Mouse (Mus musculus) intestine, postnatal 0 days (tissue): Measurements from ENCODE around the gene Lmtk2. TPM values are rescaled to one million over a fixed set of nuclear protein-coding genes. Genes with fewer than 3 reads are reported as not detected.
A peak's percentile ranks its signal among the peaks of the same experiment; 100 is the strongest.

Experiments used
- ATAC-seq: fragments of 200-750 bp; cut with Nextera tagmentation; 2 replicates; pipeline ENCODE4 v1.8.0; 2017; ENCODE audit warnings: mild to moderate bottlenecking, moderate TSS enrichment, moderate library complexity
- H3K27ac ChIP-seq: fragments of 300-500 bp; sonication (generic); 2 replicates; pipeline ENCODE4 v1.5.1; 2014; ENCODE audit warnings: mild to moderate bottlenecking, low read depth, low read length, moderate library complexity
- H3K27me3 ChIP-seq: fragments of 300-500 bp; sonication (generic); replicated peaks from 2 replicates; pipeline ENCODE4 v1.6.1; 2014; ENCODE audit warnings: low read length, mixed read lengths; ENCODE audit not compliant: control insufficient read depth, insufficient read depth
- H3K36me3 ChIP-seq: fragments of 300-500 bp; sonication (generic); 2 replicates; pipeline ENCODE4 v1.6.1; 2014; ENCODE audit warnings: mild to moderate bottlenecking, moderate library complexity; ENCODE audit not compliant: control insufficient read depth, insufficient read depth
- H3K4me1 ChIP-seq: fragments of 300-500 bp; sonication (generic); replicated peaks from 2 replicates; pipeline ENCODE4 v1.6.1; 2014; ENCODE audit warnings: antibody characterized with exemption, low read length, mixed read lengths; ENCODE audit not compliant: control insufficient read depth, insufficient read depth
- H3K4me2 ChIP-seq: fragments of 300-500 bp; sonication (generic); replicated peaks from 2 replicates; pipeline ENCODE4 v1.6.1; 2014; ENCODE audit warnings: low read depth, mild to moderate bottlenecking, moderate library complexity
- H3K4me3 ChIP-seq: fragments of 300-500 bp; sonication (generic); 2 replicates; pipeline ENCODE4 v1.5.1; 2014; ENCODE audit warnings: low read depth, low read length
- H3K9ac ChIP-seq: fragments of 300-500 bp; sonication (generic); 2 replicates; pipeline ENCODE4 v1.6.1; 2014; ENCODE audit warnings: mild to moderate bottlenecking, low read depth, low read length
- H3K9me3 ChIP-seq: fragments of 300-500 bp; sonication (generic); 2 replicates; pipeline ENCODE4 v1.6.1; 2016; ENCODE audit warnings: mixed run types; ENCODE audit not compliant: control insufficient read depth
- CTCF ChIP-seq: sonication (generic); IDR thresholded peaks from 2 replicates; pipeline ENCODE4 v1.5.1; 2016; ENCODE audit warnings: low read depth, mild to moderate bottlenecking, control low read depth, antibody characterized with exemption, moderate library complexity
- WGBS: fragments of 180-500 bp; shearing (Covaris S2); extraction: QIAGEN DNeasy Blood & Tissue Kit; methylation state at CpG from one replicate; pipeline ENCODE4 v1.1.7; 2014; 5-methylcytosine and 5-hydroxymethylcytosine counted together
- polyA plus RNA-seq: library from polyadenylated mRNA; unstranded; fragments of >200 nt; fragmentation: Nextera tagmentation; extraction: Ambion mirVana; gene quantifications from 2 replicates; pipeline ENCODE4 v1.2.1, GENCODE M21; 2015

Lmtk2 gene
- polyA plus RNA-seq, 1 experiment from 2014 or later = 4.9 TPM

DNA sequence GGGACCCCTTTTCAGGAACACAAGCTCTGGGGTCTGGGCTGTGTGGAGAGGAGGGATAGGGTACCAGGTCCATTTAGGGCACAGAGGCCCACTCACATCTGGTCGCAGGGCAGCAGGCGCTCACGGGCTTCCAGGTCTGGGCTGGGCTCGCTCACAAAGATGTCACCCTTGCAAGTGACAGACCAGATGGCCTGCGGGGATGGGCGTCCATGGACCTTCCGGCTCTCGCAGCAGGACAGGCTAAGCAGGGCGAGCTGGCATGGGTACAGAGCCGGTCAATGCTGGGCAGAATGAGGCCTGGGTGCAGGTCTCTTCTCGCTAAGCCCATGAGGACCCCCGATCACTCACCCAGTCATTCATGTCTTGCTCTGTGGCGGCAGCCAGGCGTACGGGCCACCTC, 105.8 kb downstream of the Lmtk2 start:
- no peak for TF ChIP-seq CTCF
- Histone ChIP-seq H3K4me3 (no peak overlapping the region), H3K27me3 (no peaks in the 10 kb centered on the region), H3K9me3 (no peaks in the 10 kb centered on the region), H3K4me1 (no peaks in the 10 kb centered on the region), H3K36me3 (peaks cover 81% of the 10 kb centered on the region), H3K4me2 (no peak overlapping the region), H3K9ac (no peak overlapping the region), H3K27ac (no peak overlapping the region)
- no peak for ATAC-seq
- 97% methylated on average over 15 of the region's 15 CpGs for WGBS

DNA sequence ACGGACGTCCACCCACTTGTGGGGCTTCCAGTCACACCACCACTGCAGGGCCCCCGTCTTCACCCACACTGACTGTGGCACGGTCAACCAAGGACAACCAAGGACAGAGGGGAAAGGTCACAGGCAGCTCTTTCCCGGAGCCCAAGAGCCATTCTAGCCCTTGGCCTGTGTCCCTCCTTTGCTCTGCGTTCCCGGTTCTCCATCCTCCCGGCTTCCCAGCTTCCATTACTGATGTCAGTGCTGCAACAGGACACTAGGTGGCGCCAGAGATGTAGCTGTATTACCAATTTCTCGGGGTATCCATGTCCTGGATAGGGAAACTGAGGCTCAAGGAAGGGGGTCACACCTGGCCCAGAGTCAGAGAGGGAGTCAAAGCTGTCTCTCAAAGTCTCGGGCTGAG, 107.2 kb downstream of the Lmtk2 start:
- whole genome bisulfite sequencing = 49% methylated on average over 11 of the region's 11 CpGs
- TF ChIP-seq CTCF = peak; percentile 89
- Histone ChIP-seq H3K27ac (no peak overlapping the region), H3K9ac (no peak overlapping the region), H3K4me2 (no peak overlapping the region), H3K36me3 (peaks cover 82% of the 10 kb centered on the region), H3K9me3 (no peaks in the 10 kb centered on the region), H3K4me1 (no peaks in the 10 kb centered on the region), H3K4me3 (no peak overlapping the region), H3K27me3 (no peaks in the 10 kb centered on the region)
- ATAC-seq = no peak; the same call in 1 of the 2 replicates

DNA sequence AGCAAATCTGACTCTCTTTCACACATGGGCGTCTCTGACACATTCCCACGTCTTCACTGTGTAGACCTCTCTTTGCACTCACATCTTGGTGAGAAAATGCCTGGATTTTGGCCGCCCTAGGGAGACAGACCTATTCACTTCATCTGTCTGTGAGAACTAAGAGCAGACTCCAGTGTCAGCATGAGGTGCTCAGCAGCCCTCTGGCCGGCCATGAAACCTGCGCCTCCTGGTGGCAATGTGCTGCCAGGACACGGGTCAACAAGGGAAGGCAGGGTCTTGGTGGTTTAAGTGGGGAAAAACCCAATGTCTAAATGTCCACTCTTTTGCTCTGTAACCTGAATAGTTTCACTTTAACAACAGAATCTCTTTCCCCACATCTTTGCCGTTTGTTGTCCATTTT, 114.2 kb downstream of the Lmtk2 start:
- Histone ChIP-seq H3K4me2 (no peak overlapping the region), H3K4me1 (no peaks in the 10 kb centered on the region), H3K9me3 (no peaks in the 10 kb centered on the region), H3K27me3 (no peaks in the 10 kb centered on the region), H3K36me3 (peaks cover 57% of the 10 kb centered on the region), H3K27ac (no peak overlapping the region), H3K9ac (no peak overlapping the region), H3K4me3 (no peak overlapping the region)
- 0 out of 2 replicates have a peak, but pooled peaks have one; percentile 14 for ATAC-seq
- 37% methylated on average over 7 of the region's 7 CpGs for WGBS
- TF ChIP-seq CTCF = peak; percentile 90

DNA sequence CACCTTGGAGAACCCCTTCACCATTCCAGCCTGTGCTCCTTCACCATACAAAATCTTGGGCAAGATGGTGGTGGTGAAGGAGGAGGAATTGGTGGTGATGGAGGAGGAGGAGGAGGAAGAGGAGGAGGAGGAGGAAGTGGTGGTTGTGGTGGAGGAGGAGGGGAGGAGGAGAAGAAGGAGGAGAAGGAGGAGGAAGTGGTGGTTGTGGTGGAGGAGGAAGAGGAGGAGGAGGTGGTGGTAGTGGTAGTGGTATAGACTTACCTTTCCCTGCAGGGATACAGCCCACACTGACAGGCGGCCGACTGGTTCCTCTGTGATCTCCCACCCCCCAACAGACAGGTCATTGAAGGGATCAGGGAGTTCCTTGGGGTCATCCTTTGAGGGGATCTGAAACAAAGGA, 115.8 kb downstream of the Lmtk2 start:
- no peak overlapping the region for H3K9ac ChIP-seq
- no peak overlapping the region for H3K27ac ChIP-seq
- ATAC-seq = no peak
- no peaks in the 10 kb centered on the region for H3K9me3 ChIP-seq
- peaks cover 41% of the 10 kb centered on the region for H3K36me3 ChIP-seq
- H3K27me3 ChIP-seq = no peaks in the 10 kb centered on the region
- H3K4me2 ChIP-seq = no peak overlapping the region
- 77% methylated on average over 2 of the region's 2 CpGs for WGBS
- no peak for TF ChIP-seq CTCF
- H3K4me3 ChIP-seq = no peak overlapping the region
- no peaks in the 10 kb centered on the region for H3K4me1 ChIP-seq

DNA sequence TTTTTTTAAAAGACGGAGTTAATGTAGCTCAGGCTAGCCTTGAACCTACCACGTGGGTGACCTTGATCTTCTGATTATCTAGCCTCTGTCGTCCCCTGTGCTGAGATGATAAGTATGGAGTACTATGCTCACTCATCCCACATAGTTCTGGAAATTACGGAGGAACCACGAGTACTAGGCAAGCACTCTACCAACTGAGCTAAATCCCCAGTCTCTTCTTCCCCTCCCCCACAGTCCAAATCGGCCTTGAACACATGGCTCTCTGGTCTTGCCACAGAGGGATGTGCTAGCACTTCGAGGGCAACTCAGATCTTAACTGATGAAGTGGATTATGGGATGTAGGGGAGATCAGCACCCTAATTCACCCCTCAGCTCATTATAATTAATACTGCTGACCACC, 117.8 kb downstream of the Lmtk2 start:
- WGBS = 91% methylated on average over 7 of the region's 7 CpGs
- Histone ChIP-seq H3K27ac (no peak overlapping the region), H3K4me3 (no peak overlapping the region), H3K36me3 (peaks cover 27% of the 10 kb centered on the region; the same call in 1 of the 2 replicates), H3K4me1 (no peaks in the 10 kb centered on the region), H3K9me3 (no peaks in the 10 kb centered on the region), H3K27me3 (no peaks in the 10 kb centered on the region), H3K9ac (no peak overlapping the region), H3K4me2 (no peak overlapping the region)
- ATAC-seq = no peak
- no peak for TF ChIP-seq CTCF

DNA sequence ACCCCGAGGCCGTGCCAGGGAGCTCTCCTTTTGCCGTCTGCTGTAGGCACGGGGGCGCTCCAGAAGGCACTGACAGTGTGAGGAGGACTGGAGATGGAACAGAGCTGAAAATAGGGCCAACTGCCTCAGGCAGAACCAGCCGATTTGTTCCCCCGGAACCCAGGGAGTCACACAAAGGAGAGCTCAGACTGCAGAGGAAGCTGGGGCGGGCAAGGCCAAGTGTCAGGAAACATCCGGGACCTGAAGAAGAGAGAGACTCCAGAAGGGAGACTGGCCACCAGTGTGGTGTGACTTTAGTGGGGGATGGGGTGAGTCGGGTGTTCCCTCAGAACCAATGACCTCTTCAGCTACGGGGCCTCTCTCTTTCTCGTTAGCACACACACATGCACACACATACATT, 119.1 kb downstream of the Lmtk2 start:
- H3K4me2 ChIP-seq = no peak overlapping the region
- no peak for TF ChIP-seq CTCF
- no peak overlapping the region for H3K27ac ChIP-seq

DNA sequence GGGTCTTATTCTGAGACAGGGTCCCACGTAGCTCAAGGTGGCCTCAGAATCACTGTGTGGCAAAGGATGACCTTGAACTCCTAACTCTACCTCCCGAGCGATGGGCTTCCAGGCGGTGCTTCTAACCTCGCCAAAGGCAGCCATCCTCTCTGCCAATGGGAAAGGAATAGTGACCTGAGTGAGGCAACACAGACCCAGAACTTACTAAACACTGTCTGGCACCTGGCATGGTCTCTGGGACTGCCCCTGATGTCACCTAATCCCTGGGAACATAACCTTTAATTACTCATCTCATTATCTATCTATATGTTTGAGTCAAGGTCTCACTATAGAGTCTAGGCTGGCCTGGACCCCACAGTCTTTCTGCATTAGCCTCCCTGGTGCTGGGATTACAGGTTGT, 119.7 kb downstream of the Lmtk2 start:
- WGBS = 87% methylated on average over 5 of the region's 5 CpGs
- no peak for TF ChIP-seq CTCF
- no peaks in the 10 kb centered on the region for H3K9me3 ChIP-seq
- no peaks in the 10 kb centered on the region for H3K27me3 ChIP-seq
- no peak overlapping the region for H3K4me2 ChIP-seq
- H3K4me1 ChIP-seq = no peaks in the 10 kb centered on the region
- peaks cover 21% of the 10 kb centered on the region; the same call in 1 of the 2 replicates for H3K36me3 ChIP-seq
- H3K4me3 ChIP-seq = no peak overlapping the region
- H3K9ac ChIP-seq = no peak overlapping the region
- ATAC-seq = no peak
- no peak overlapping the region for H3K27ac ChIP-seq

More for the DNA sequence above, 119.1 kb downstream of the Lmtk2 start:
- Histone ChIP-seq H3K9ac (no peak overlapping the region), H3K9me3 (no peaks in the 10 kb centered on the region), H3K27me3 (no peaks in the 10 kb centered on the region), H3K4me3 (no peak overlapping the region), H3K4me1 (no peaks in the 10 kb centered on the region), H3K36me3 (peaks cover 22% of the 10 kb centered on the region; the same call in 1 of the 2 replicates)
- ATAC-seq = no peak
- WGBS = 82% methylated on average over 12 of the region's 12 CpGs
